Mouse (Mus musculus) forebrain, embryonic 15.5 days (tissue): ENCODE measurements around the gene Bud23. TPM values are rescaled to one million over a fixed set of nuclear protein-coding genes. Genes with fewer than 3 reads are reported as not detected.

ENCODE experiments used
- ATAC-seq: fragments of 200-750 bp; cut with Nextera tagmentation; replicated peaks from 2 replicates; pipeline ENCODE4 v1.8.0; 2017; ENCODE audit warnings: mild to moderate bottlenecking, moderate TSS enrichment, moderate library complexity
- H3K27ac ChIP-seq: fragments of 300-500 bp; sonication (generic); replicated peaks from 2 replicates; pipeline ENCODE4 v1.5.1; 2015; ENCODE audit warnings: mild to moderate bottlenecking, inconsistent platforms
- H3K27me3 ChIP-seq: fragments of 300-500 bp; sonication (generic); 2 replicates; pipeline ENCODE4 v1.6.1; 2015; ENCODE audit warnings: inconsistent platforms
- H3K36me3 ChIP-seq: fragments of 300-500 bp; sonication (generic); 2 replicates; pipeline ENCODE4 v1.6.1; 2015; ENCODE audit warnings: mild to moderate bottlenecking, inconsistent platforms
- H3K4me1 ChIP-seq: fragments of 300-500 bp; sonication (generic); 2 replicates; pipeline ENCODE4 v1.6.1; 2015; ENCODE audit warnings: inconsistent platforms
- H3K4me2 ChIP-seq: fragments of 300-500 bp; sonication (generic); replicated peaks from 2 replicates; pipeline ENCODE4 v1.6.1; 2015; ENCODE audit warnings: mild to moderate bottlenecking, inconsistent platforms
- H3K4me3 ChIP-seq: fragments of 300-500 bp; sonication (generic); 2 replicates; pipeline ENCODE4 v1.5.1; 2015; ENCODE audit warnings: mild to moderate bottlenecking, inconsistent platforms
- H3K9ac ChIP-seq: fragments of 300-500 bp; sonication (generic); replicated peaks from 2 replicates; pipeline ENCODE4 v1.6.1; 2015; ENCODE audit warnings: mild to moderate bottlenecking, inconsistent platforms
- H3K9me3 ChIP-seq: fragments of 300-500 bp; sonication (generic); 2 replicates; pipeline ENCODE4 v1.6.1; 2016; ENCODE audit warnings: inconsistent platforms
- WGBS: fragments of 180-500 bp; shearing (Covaris S2); methylation state at CpG from one replicate; pipeline ENCODE4 v1.1.7; 2015; ENCODE audit warnings: mixed read lengths; 5-methylcytosine and 5-hydroxymethylcytosine counted together
- polyA plus RNA-seq: library from polyadenylated mRNA; unstranded; fragments of >200 nt; fragmentation: Nextera tagmentation; extraction: Ambion mirVana; gene quantifications from 2 replicates; pipeline ENCODE4 v1.2.1, GENCODE M21; 2015

Gene Bud23
- polyA plus RNA-seq, 1 experiment from 2014 or later, result 89.0 TPM

GRCm38 (mm10) chr5:135010841-135011743, 53.7 kb downstream of the Bud23 start:
- Histone ChIP-seq H3K4me3 (no peak overlapping the region), H3K4me1 (peaks cover 22% of the 10 kb centered on the region), H3K27ac (no peak overlapping the region), H3K27me3 (no peaks in the 10 kb centered on the region; the same call in 1 of the 2 replicates), H3K4me2 (no peak overlapping the region), H3K9me3 (no peaks in the 10 kb centered on the region), H3K36me3 (no peaks in the 10 kb centered on the region), H3K9ac (no peak overlapping the region)
- WGBS, result 81% methylated on average over 25 of the region's 25 CpGs
- ATAC-seq, result no peak

DNA sequence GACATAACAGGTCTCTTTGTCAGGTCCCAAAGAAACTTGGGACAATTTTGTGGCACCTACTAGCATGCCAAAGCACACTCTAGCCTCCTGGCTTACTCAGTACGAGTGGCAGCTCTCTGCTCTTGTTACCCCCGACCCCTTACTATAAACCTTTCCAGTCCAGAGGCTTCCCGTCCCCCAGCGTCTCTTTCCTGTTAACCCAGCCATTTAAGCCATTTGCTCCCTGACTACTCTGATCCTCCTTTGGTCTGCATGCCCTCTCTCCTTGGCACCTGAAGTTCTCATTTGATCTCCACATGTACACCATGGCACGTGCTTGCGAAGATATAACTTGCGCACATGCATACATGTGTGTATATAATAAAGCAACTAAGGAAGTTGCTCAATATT, 54.4 kb downstream of the Bud23 start:
- peaks cover 22% of the 10 kb centered on the region for H3K4me1 ChIP-seq
- ATAC-seq, result no peak
- peak overlapping the region; percentile 74 for H3K4me3 ChIP-seq
- peak overlapping the region; percentile 49 for H3K9ac ChIP-seq
- H3K36me3 ChIP-seq, result no peaks in the 10 kb centered on the region
- peak overlapping the region; percentile 98 for H3K27ac ChIP-seq
- H3K9me3 ChIP-seq, result no peaks in the 10 kb centered on the region
- peak overlapping the region; percentile 63 for H3K4me2 ChIP-seq
- 59% methylated on average over 7 of the region's 7 CpGs for WGBS
- no peaks in the 10 kb centered on the region; the same call in 1 of the 2 replicates for H3K27me3 ChIP-seq

GRCm38 (mm10) chr5:135009590-135010319, 55.0 kb downstream of the Bud23 start:
- H3K4me2 ChIP-seq, result peak overlapping the region; percentile 63
- 1% methylated on average over 37 of the region's 37 CpGs for WGBS
- H3K27ac ChIP-seq, result peak overlapping the region; percentile 98
- H3K4me1 ChIP-seq, result peaks cover 22% of the 10 kb centered on the region
- no peaks in the 10 kb centered on the region for H3K36me3 ChIP-seq
- ATAC-seq, result peak; percentile 87
- H3K9me3 ChIP-seq, result no peaks in the 10 kb centered on the region
- no peaks in the 10 kb centered on the region; the same call in 1 of the 2 replicates for H3K27me3 ChIP-seq
- peak overlapping the region; percentile 49 for H3K9ac ChIP-seq
- peak overlapping the region; percentile 74 for H3K4me3 ChIP-seq

GRCm38 (mm10) chr5:135008671-135009589, 55.8 kb downstream of the Bud23 start, which contains the start of gene Abhd11:
Gene Abhd11 (plus strand): TSS chr5:135009152.
- H3K4me2 ChIP-seq, result peak within 1 kb of the TSS; percentile 63
- peak within 1 kb of the TSS; percentile 98 for H3K27ac ChIP-seq
- H3K27me3 ChIP-seq, result no peaks in the 10 kb centered on the region; the same call in 1 of the 2 replicates
- peak; percentile 91 for ATAC-seq
- H3K4me3 ChIP-seq, result peak within 1 kb of the TSS; percentile 74
- H3K4me1 ChIP-seq, result peaks cover 22% of the 10 kb centered on the region
- under 1% methylated on average over 52 of the region's 52 CpGs for WGBS
- H3K9me3 ChIP-seq, result no peaks in the 10 kb centered on the region
- H3K36me3 ChIP-seq, result no peaks in the 10 kb centered on the region
- H3K9ac ChIP-seq, result peak within 1 kb of the TSS; percentile 59

DNA sequence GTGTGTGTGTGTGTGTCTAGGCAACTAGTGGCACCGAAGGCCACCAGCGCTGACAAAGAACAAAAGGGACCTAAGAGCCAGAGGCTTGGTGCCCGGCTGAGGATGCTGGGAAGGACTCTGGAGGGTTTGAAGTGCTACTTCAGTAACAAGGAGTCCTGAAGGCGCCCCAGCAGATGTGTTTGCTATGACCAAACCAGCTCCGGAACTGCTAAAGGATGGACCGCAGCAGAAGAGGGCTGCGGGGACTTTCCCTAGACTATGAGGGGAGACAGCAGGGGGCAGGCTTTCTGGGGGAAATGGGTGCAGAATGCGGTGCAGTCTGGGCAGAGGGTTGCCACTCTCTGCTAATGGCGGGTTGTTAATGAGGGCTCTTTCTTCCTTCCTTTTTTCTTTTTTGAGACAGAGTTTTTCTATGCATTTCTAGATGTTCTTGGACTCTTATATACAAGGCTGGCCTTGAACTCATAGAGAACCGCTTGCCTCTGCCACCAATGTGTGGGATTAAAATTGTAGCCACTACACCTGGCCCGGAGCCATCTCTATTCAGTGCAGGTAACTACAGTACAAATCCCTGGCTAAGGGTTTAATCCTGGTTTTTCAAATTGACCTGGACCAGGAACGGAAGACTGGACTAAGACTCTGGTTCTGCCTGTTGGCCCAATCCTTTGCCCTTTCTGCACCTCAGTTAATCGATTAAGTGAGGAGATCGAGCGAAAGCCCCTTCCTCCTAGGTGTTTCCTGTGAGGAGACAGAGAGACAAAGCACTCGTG, 56.8 kb downstream of the Bud23 start:
- peaks cover 22% of the 10 kb centered on the region for H3K4me1 ChIP-seq
- no peak for ATAC-seq
- peak overlapping the region; percentile 63 for H3K4me2 ChIP-seq
- H3K27me3 ChIP-seq, result no peaks in the 10 kb centered on the region; the same call in 1 of the 2 replicates
- WGBS, result 32% methylated on average over 16 of the region's 16 CpGs
- H3K27ac ChIP-seq, result peak overlapping the region; percentile 98
- no peaks in the 10 kb centered on the region for H3K9me3 ChIP-seq
- no peaks in the 10 kb centered on the region for H3K36me3 ChIP-seq
- peak overlapping the region; percentile 59 for H3K9ac ChIP-seq
- H3K4me3 ChIP-seq, result peak overlapping the region; percentile 74

Other genes with a start within 250 kb of the Bud23 start
- gene Tmem270, start 158.2 kb downstream of the Bud23 start, polyA plus RNA-seq, result not detected in 2 replicates
- not detected in 2 replicates for gene Cldn13, start 149.4 kb downstream of the Bud23 start, polyA plus RNA-seq
- 8.8 and 10.1 TPM in 2 replicates for gene Mettl27, start 132.6 kb downstream of the Bud23 start, polyA plus RNA-seq
- gene Cldn4, start 118.0 kb downstream of the Bud23 start, polyA plus RNA-seq, result not detected in 2 replicates
- 12.3 and 12.7 TPM in 2 replicates for gene Cldn3, start 78.7 kb downstream of the Bud23 start, polyA plus RNA-seq
- 69.5 and 70.3 TPM in 2 replicates for gene Abhd11, start 55.8 kb downstream of the Bud23 start, polyA plus RNA-seq
- gene Stx1a, start 41.5 kb downstream of the Bud23 start, polyA plus RNA-seq, result 78.6 and 78.9 TPM in 2 replicates
- gene Dnajc30, start 757 bp downstream of the Bud23 start, polyA plus RNA-seq, result 34.6 and 39.8 TPM in 2 replicates
- gene Vps37d, start 13.3 kb upstream of the Bud23 start, polyA plus RNA-seq, result 35.1 and 36.3 TPM in 2 replicates
- 1.1 and 1.4 TPM in 2 replicates for gene Mlxipl, start 24.9 kb upstream of the Bud23 start, polyA plus RNA-seq
- gene Tbl2, start 84.7 kb upstream of the Bud23 start, polyA plus RNA-seq, result 16.8 and 17.5 TPM in 2 replicates
- gene Bcl7b, start 103.3 kb upstream of the Bud23 start, polyA plus RNA-seq, result 52.9 and 53.8 TPM in 2 replicates
- gene Baz1b, start 122.3 kb upstream of the Bud23 start, polyA plus RNA-seq, result 42.9 and 43.2 TPM in 2 replicates
- gene Fzd9, start 186.3 kb upstream of the Bud23 start, polyA plus RNA-seq, result 14.3 and 17.4 TPM in 2 replicates